Mouse (Mus musculus) C2C12 (cell line): Measurements from ENCODE around the gene Epha4. TPM values are rescaled to one million over a fixed set of nuclear protein-coding genes. Genes with fewer than 3 reads are reported as not detected.

Experiments
- H3K27me3 ChIP-seq: one replicate; pipeline ENCODE4 v1.6.1; 2011; ENCODE audit not compliant: control insufficient read depth, insufficient read depth, insufficient read length
- H3K36me3 ChIP-seq: one replicate; pipeline ENCODE4 v1.6.1; 2011; ENCODE audit not compliant: control insufficient read depth, insufficient read depth
- H3K4me3 ChIP-seq: one replicate; pipeline ENCODE4 v1.5.1; 2011; ENCODE audit warnings: mild to moderate bottlenecking, control low read depth; ENCODE audit not compliant: poor library complexity, insufficient read depth, severe bottlenecking
- H3K79me2 ChIP-seq: one replicate; pipeline ENCODE4 v1.6.1; 2011; ENCODE audit not compliant: control insufficient read depth, insufficient read depth
- H3K79me3 ChIP-seq: one replicate; pipeline ENCODE4 v1.6.1; 2011; ENCODE audit warnings: low read depth, control low read depth
- H3ac ChIP-seq: one replicate; pipeline ENCODE3; 2011; ENCODE audit warnings: low read depth; ENCODE audit not compliant: control insufficient read depth, insufficient read length
- CEBPB ChIP-seq: IDR thresholded peaks from one replicate; pipeline ENCODE4 v1.6.1; 2011; ENCODE audit warnings: low read depth, mild to moderate bottlenecking, control low read depth, moderate library complexity
- CTCF ChIP-seq: IDR thresholded peaks from one replicate; pipeline ENCODE4 v1.5.1; 2011; ENCODE audit not compliant: control insufficient read depth, insufficient read depth, insufficient read length
- FOSL1 ChIP-seq: IDR thresholded peaks from one replicate; pipeline ENCODE4 v1.8.0; 2011; ENCODE audit warnings: mild to moderate bottlenecking, low read length; ENCODE audit not compliant: poor library complexity, insufficient read depth, severe bottlenecking
- MAX ChIP-seq: IDR thresholded peaks from one replicate; pipeline ENCODE4 v1.6.1; 2011; ENCODE audit warnings: mild to moderate bottlenecking, control low read depth
- MYOD1 ChIP-seq: IDR thresholded peaks from one replicate; pipeline ENCODE4 v1.6.1; 2011; ENCODE audit warnings: low read depth; ENCODE audit not compliant: control insufficient read depth, insufficient read length
- MYOG ChIP-seq: IDR thresholded peaks from one replicate; pipeline ENCODE4 v1.6.1; 2011; ENCODE audit not compliant: control insufficient read depth, insufficient read length; ENCODE audit errors: extremely low read depth
- USF1 ChIP-seq: IDR thresholded peaks from one replicate; pipeline ENCODE4 v1.6.1; 2011; ENCODE audit warnings: low read depth, mild to moderate bottlenecking, control low read depth, moderate library complexity
- polyA plus RNA-seq: library from polyadenylated mRNA; unstranded; fragments of >200 nt; fragmentation: generic; extraction: Trizol; gene quantifications from one replicate; pipeline ENCODE4 v1.2.1, GENCODE M21; 2012; ENCODE audit warnings: missing spikeins

Epha4 gene
- polyA plus RNA-seq, 1 experiment = 1.9 TPM

DNA sequence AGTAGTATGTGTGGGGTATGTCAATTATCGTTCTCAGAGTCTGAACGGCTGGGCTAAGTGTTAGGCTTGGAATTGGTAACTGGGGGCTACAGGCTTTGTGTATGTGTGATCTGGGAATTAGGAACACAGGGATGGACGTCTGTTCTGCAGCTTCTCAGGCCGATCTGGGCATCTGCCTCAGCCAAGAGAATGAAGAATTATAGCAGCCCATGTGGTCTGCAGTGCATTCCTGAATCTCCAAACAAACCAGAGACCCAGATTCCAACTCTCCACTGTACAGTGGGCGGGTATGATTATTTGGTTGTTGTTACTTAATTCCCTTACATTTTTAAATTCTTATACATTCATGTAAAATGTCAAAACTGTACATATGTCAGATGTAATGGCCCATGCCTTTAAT lies 43.4 kb downstream of the Epha4 start:
- no peak overlapping the region for H3ac ChIP-seq
- no peaks in the 10 kb centered on the region for H3K36me3 ChIP-seq
- H3K79me3 ChIP-seq = peaks cover 1% of the 10 kb centered on the region
- H3K27me3 ChIP-seq = no peaks in the 10 kb centered on the region
- peaks cover 43% of the 10 kb centered on the region for H3K79me2 ChIP-seq
- H3K4me3 ChIP-seq = no peak overlapping the region
- TF ChIP-seq MYOG = no peak
- TF ChIP-seq FOSL1 = no peak
- TF ChIP-seq USF1 = no peak
- TF ChIP-seq MAX = no peak
- TF ChIP-seq MYOD1 = no peak
- no peak for TF ChIP-seq CEBPB
- no peak for TF ChIP-seq CTCF

DNA sequence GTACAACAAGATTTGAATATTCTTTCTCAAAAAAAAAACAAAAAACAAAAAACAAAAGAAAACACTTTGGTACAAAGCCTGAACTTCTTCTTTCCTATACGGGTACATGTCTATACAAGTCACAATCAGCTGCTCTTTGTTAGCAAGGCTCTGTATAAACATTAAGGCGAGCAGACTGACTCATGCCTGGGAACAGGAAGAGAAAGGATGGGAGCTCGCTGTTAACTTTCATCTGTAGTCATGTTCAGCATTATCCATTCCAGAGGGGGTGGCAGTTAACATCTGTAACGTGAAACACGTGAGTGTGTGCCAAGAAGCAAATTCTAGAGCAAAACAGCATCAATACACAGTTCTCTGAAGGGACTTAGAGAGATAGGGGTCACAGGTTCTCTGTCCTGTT lies 43.9 kb downstream of the Epha4 start:
- no peaks in the 10 kb centered on the region for H3K36me3 ChIP-seq
- H3K27me3 ChIP-seq = no peaks in the 10 kb centered on the region
- TF ChIP-seq MAX = no peak
- no peak for TF ChIP-seq MYOG
- no peak for TF ChIP-seq CEBPB
- no peak for TF ChIP-seq MYOD1
- TF ChIP-seq FOSL1 = no peak
- TF ChIP-seq USF1 = no peak
- no peak for TF ChIP-seq CTCF
- peaks cover 43% of the 10 kb centered on the region for H3K79me2 ChIP-seq
- H3K4me3 ChIP-seq = no peak overlapping the region
- peaks cover 1% of the 10 kb centered on the region for H3K79me3 ChIP-seq
- H3ac ChIP-seq = no peak overlapping the region

DNA sequence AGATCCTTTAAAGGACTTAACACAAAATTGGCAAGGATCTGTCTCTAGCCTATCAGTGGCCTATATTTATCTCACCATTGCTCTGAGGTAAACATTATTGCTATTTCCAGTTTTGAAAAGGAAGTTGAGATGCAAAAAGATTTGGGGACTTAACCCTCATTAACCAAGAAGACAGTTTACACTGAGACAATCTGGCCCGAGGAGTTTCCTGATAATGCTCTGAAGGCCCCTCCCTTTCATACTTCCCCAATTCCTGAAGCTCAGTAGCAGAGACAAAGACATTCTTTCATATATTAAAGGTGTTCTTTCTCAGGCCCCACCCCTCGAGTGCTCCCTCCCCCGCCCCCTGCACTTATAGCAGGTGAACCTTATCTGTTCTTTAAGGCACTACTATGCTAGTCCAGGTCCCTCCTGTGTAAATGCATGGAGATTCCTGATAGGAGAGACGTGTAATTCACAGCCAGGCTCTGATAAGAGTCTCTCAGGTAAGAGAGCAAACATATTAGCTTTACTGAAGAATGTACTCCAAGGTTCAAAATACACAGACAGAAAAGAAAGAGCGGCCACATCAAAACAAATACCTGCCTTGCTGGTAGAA lies 46.1 kb downstream of the Epha4 start:
- peaks cover 1% of the 10 kb centered on the region for H3K79me3 ChIP-seq
- H3K36me3 ChIP-seq = no peaks in the 10 kb centered on the region
- no peak for TF ChIP-seq FOSL1
- TF ChIP-seq CEBPB = no peak
- no peak for TF ChIP-seq CTCF
- TF ChIP-seq MAX = no peak
- no peak for TF ChIP-seq USF1
- no peak for TF ChIP-seq MYOD1
- no peak for TF ChIP-seq MYOG
- no peaks in the 10 kb centered on the region for H3K27me3 ChIP-seq
- H3ac ChIP-seq = no peak overlapping the region
- peaks cover 48% of the 10 kb centered on the region for H3K79me2 ChIP-seq
- H3K4me3 ChIP-seq = no peak overlapping the region

DNA sequence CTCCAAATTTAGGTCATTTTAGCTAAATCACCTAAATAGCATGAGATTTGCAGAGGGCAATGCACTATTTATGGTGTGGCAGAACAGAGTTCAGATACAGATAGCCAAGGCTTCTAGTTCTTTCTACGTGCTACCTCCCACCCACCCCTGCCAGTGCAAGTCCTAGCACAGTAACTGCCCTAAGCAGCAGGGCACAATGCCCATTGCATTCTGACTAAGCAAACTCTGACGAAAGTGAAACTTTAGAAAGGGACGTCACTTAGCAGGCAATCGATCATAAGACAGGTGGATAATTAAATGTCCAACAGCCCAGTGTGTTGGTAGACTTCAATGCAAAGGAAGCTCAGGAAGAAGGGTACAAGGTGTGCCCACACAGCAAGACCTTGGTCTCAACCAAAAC lies 49.4 kb downstream of the Epha4 start:
- peaks cover 45% of the 10 kb centered on the region for H3K79me2 ChIP-seq
- no peak overlapping the region for H3K4me3 ChIP-seq
- TF ChIP-seq CTCF = no peak
- no peak for TF ChIP-seq MYOD1
- no peaks in the 10 kb centered on the region for H3K27me3 ChIP-seq
- H3K79me3 ChIP-seq = peaks cover 1% of the 10 kb centered on the region
- no peaks in the 10 kb centered on the region for H3K36me3 ChIP-seq
- H3ac ChIP-seq = no peak overlapping the region

DNA sequence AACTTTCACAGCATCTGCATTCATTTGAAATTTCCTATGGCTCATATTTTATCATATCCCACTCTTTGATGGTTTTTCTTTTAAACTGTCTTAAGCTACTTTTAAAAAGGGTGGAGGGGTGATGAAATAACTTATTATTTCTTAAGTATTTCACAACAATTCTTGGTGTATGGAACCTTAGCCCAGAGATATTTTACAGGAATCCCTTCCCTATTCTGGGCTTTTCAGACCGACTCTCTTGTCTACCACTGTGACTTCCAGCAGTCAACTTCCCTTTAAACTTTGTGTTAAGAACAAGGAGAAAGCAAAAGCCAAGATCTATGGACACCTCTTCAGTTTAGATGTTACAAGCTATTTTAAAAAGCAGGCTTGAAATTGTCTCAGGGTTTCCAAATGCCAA lies 50.8 kb downstream of the Epha4 start:
- peaks cover 31% of the 10 kb centered on the region for H3K79me2 ChIP-seq
- H3K4me3 ChIP-seq = no peak overlapping the region
- H3K36me3 ChIP-seq = no peaks in the 10 kb centered on the region
- H3ac ChIP-seq = no peak overlapping the region
- H3K27me3 ChIP-seq = no peaks in the 10 kb centered on the region
- peaks cover 1% of the 10 kb centered on the region for H3K79me3 ChIP-seq
- TF ChIP-seq MYOG (no peak), MYOD1 (no peak), MAX (no peak), CTCF (no peak), CEBPB (peak; percentile 7), FOSL1 (no peak), USF1 (no peak)

DNA sequence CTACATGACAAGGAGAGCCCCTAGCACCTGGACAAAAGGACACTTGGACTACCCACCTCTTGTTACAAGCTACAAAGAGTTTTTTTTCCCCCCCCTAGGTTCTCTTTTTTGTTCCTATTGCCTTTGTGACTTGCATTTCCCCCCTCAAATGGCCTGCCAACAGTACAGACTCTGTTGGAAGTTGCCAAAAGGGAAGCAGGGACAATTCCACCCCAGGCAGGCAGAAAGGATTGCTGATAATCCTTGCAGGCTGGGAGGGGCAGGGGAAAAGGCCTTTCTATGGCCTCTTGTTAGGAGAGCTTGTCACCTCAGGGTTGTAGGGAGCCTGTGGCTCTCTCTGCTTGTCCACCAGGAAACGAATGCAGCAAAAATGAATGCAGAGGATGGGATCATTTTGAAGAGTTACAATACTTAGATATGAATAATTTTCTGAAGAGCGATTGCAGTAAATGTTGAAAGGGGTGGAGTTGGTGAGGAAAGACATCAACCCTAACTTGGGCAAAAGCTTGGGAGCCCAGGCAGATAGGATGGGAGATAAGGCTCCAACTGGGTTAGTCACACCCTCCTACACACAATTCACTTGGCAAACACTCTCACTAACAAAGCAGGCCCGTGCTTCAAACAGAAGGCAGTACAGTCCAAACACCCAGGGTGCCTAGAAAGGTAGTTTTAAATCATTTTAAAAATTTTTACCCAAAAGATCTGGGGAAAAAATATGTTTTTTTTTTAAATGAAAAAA lies 52.8 kb downstream of the Epha4 start:
- no peak overlapping the region for H3K4me3 ChIP-seq
- TF ChIP-seq FOSL1 (no peak), MYOG (no peak), CTCF (no peak), MYOD1 (no peak), CEBPB (no peak), MAX (no peak), USF1 (no peak)
- no peak overlapping the region for H3ac ChIP-seq
- H3K79me2 ChIP-seq = peaks cover 14% of the 10 kb centered on the region
- no peaks in the 10 kb centered on the region for H3K27me3 ChIP-seq
- peaks cover 2% of the 10 kb centered on the region for H3K79me3 ChIP-seq
- H3K36me3 ChIP-seq = no peaks in the 10 kb centered on the region
